ENCODE assay signal across 20 mouse cellular contexts in genomic region chrX:11388860-11389259, GRCm38 (mm10).
A peak's percentile ranks its signal among the peaks of the same experiment; 100 is the strongest.
DNase-seq lines count a peak whose midpoint lies in the region; ATAC-seq and TF ChIP-seq lines count a peak whose summit lies in the region.
"Had no signal": no experiment of that assay in that cellular context is flagged by ENCODE, and none has a peak within 500 bp of the region (broad histone marks: within the 10 kb centered on the region; RNA-seq: fewer than 3 reads in every experiment).

No protein-coding gene starts in this region.

- no peaks in the 10 kb centered on the region for H3K4me1 ChIP-seq in kidney, adult 2 months (ENCODE audit: control insufficient read depth, insufficient read depth, low read length)
- H3K4me1 ChIP-seq in kidney, embryonic 14.5 days (ENCODE audit: control insufficient read depth, insufficient read depth, low read length): no peaks in the 10 kb centered on the region
- peaks cover 22% of the 10 kb centered on the region for H3K4me1 ChIP-seq in limb, embryonic 10.5 days
- H3K4me1 ChIP-seq in forebrain, embryonic 13.5 days: no peaks in the 10 kb centered on the region
- H3K4me1 ChIP-seq: hindbrain, embryonic 10.5 days; liver, embryonic 15.5 days; midbrain, embryonic 10.5 days had no signal

- H3K27ac ChIP-seq in kidney, adult 2 months (ENCODE audit: insufficient read depth, low read depth, low read length): no peak overlapping the region
- no peak overlapping the region for H3K27ac ChIP-seq in kidney, embryonic 14.5 days (ENCODE audit: low read depth, low read length)
- peak overlapping the region; percentile 53; the same call in 1 of the 2 replicates for H3K27ac ChIP-seq in limb, embryonic 10.5 days
- no peak overlapping the region for H3K27ac ChIP-seq in forebrain, embryonic 13.5 days
- H3K27ac ChIP-seq: hindbrain, embryonic 10.5 days; limb, embryonic 12.5 days; liver, embryonic 15.5 days; midbrain, embryonic 10.5 days had no signal

- no peaks in the 10 kb centered on the region for H3K27me3 ChIP-seq in kidney, adult 2 months (replicated peaks; ENCODE audit: control insufficient read depth, insufficient read depth, low read length)
- no peaks in the 10 kb centered on the region for H3K27me3 ChIP-seq in kidney, embryonic 14.5 days (ENCODE audit: control insufficient read depth, insufficient read depth, low read length)
- peaks cover 87% of the 10 kb centered on the region for H3K27me3 ChIP-seq in limb, embryonic 10.5 days (ENCODE audit: low read depth, poor library complexity, severe bottlenecking)
- H3K27me3 ChIP-seq in forebrain, embryonic 13.5 days: no peaks in the 10 kb centered on the region
- H3K27me3 ChIP-seq: liver, embryonic 15.5 days had no signal

- WGBS in kidney, adult 2 months: 80% methylated on average over 9 of the region's 9 CpGs
- 70% methylated on average over 9 of the region's 9 CpGs for WGBS in kidney, embryonic 14.5 days
- WGBS in limb, embryonic 10.5 days: 53% methylated on average over 9 of the region's 9 CpGs
- WGBS in forebrain, embryonic 13.5 days: 78% methylated on average over 9 of the region's 9 CpGs

- H3K4me3 ChIP-seq in kidney, adult 2 months (ENCODE audit: insufficient read depth, low read depth, low read length): no peak overlapping the region
- no peak overlapping the region for H3K4me3 ChIP-seq in kidney, embryonic 14.5 days (ENCODE audit: low read length)
- no peak overlapping the region for H3K4me3 ChIP-seq in limb, embryonic 10.5 days
- H3K4me3 ChIP-seq in forebrain, embryonic 13.5 days: no peak overlapping the region
- H3K4me3 ChIP-seq: hindbrain, embryonic 10.5 days; limb, embryonic 12.5 days; liver, embryonic 15.5 days; midbrain, embryonic 10.5 days; myocyte had no signal

- intact Hi-C loops in heart, postnatal 14 days (cut with DNase I): no loop called here

- peak; percentile 4 for DNase-seq in kidney, adult 2 months
- DNase-seq in heart, postnatal 14 days: peak; percentile 26 to 29
- no peak for DNase-seq in limb, embryonic 10.5 days (ENCODE audit: low spot score)
- peak; percentile 60 for DNase-seq in lung, postnatal 36 days
- DNase-seq: adrenal gland, adult 2 months; B cell, adult 2 months; cerebellum, adult 2 months; gastrocnemius, postnatal 25 days; layer of hippocampus, postnatal 36 days; right cerebral cortex, postnatal 14 days; thymus, postnatal 14 days had no signal

- no peak for ATAC-seq in kidney, embryonic 14.5 days (ENCODE audit: low FRiP score, low TSS enrichment)
- no peak for ATAC-seq in forebrain, embryonic 13.5 days
- no peak for ATAC-seq in granulocyte monocyte progenitor cell, adult 5-6 weeks (replicated peaks; ENCODE audit: poor library complexity, severe bottlenecking)
- ATAC-seq: intestine, postnatal 0 days had no signal

- no peak overlapping the region for H3K9ac ChIP-seq in kidney, embryonic 14.5 days (ENCODE audit: low read depth, low read length)
- H3K9ac ChIP-seq in forebrain, embryonic 13.5 days: no peak overlapping the region
- H3K9ac ChIP-seq: limb, embryonic 12.5 days; liver, embryonic 15.5 days had no signal

- no peaks in the 10 kb centered on the region for H3K9me3 ChIP-seq in kidney, embryonic 14.5 days (ENCODE audit: control insufficient read depth, low read length)
- no peaks in the 10 kb centered on the region for H3K9me3 ChIP-seq in limb, embryonic 10.5 days (replicated peaks)
- H3K9me3 ChIP-seq in forebrain, embryonic 13.5 days (replicated peaks): no peaks in the 10 kb centered on the region
- H3K9me3 ChIP-seq: hindbrain, embryonic 10.5 days; limb, embryonic 12.5 days; liver, embryonic 15.5 days; midbrain, embryonic 10.5 days had no signal

- H3K36me3 ChIP-seq in kidney, adult 2 months (ENCODE audit: control insufficient read depth, insufficient read depth, low read length): no peaks in the 10 kb centered on the region
- no peaks in the 10 kb centered on the region for H3K36me3 ChIP-seq in kidney, embryonic 14.5 days (ENCODE audit: control insufficient read depth, insufficient read depth, low read length)
- H3K36me3 ChIP-seq in limb, embryonic 10.5 days: no peaks in the 10 kb centered on the region
- H3K36me3 ChIP-seq in forebrain, embryonic 13.5 days (ENCODE audit: poor library complexity, severe bottlenecking): no peaks in the 10 kb centered on the region
- H3K36me3 ChIP-seq: hindbrain, embryonic 10.5 days; limb, embryonic 12.5 days; liver, embryonic 15.5 days; midbrain, embryonic 10.5 days had no signal

- H3K4me2 ChIP-seq in kidney, embryonic 14.5 days (replicated peaks; ENCODE audit: low read depth, low read length): no peak overlapping the region
- no peak overlapping the region for H3K4me2 ChIP-seq in forebrain, embryonic 13.5 days
- H3K4me2 ChIP-seq: limb, embryonic 12.5 days; liver, embryonic 15.5 days had no signal

- no peak for TF ChIP-seq POLR2A in kidney, adult 2 months (IDR thresholded peaks at IDR 0.05; ENCODE audit: low read depth, low read length)

- TF ChIP-seq CTCF in kidney, adult 2 months (conservative IDR thresholded peaks at IDR 0.05; ENCODE audit: insufficient read depth, insufficient read length, low read depth, low read length): no peak
